Mouse (Mus musculus) liver, embryonic 15.5 days (tissue): Measurements from ENCODE around the gene Tbcel. TPM values are rescaled to one million over a fixed set of nuclear protein-coding genes. Genes with fewer than 3 reads are reported as not detected.

Experiments used
- ATAC-seq: fragments of 200-750 bp; cut with Nextera tagmentation; 2 replicates; pipeline ENCODE4 v1.8.0; 2017; ENCODE audit warnings: moderate number of reproducible peaks, mild to moderate bottlenecking, moderate library complexity; ENCODE audit not compliant: insufficient read depth
- H3K27ac ChIP-seq: fragments of 300-500 bp; sonication (generic); replicated peaks from 2 replicates; pipeline ENCODE4 v1.5.1; 2015; ENCODE audit warnings: mild to moderate bottlenecking, inconsistent platforms
- H3K27me3 ChIP-seq: fragments of 300-500 bp; sonication (generic); 2 replicates; pipeline ENCODE4 v1.6.1; 2015; ENCODE audit warnings: mild to moderate bottlenecking, inconsistent platforms
- H3K36me3 ChIP-seq: fragments of 300-500 bp; sonication (generic); replicated peaks from 2 replicates; pipeline ENCODE4 v1.6.1; 2015; ENCODE audit warnings: moderate library complexity, mild to moderate bottlenecking, inconsistent platforms
- H3K4me1 ChIP-seq: fragments of 300-500 bp; sonication (generic); replicated peaks from 2 replicates; pipeline ENCODE4 v1.6.1; 2015; ENCODE audit warnings: inconsistent platforms
- H3K4me2 ChIP-seq: fragments of 300-500 bp; sonication (generic); 2 replicates; pipeline ENCODE4 v1.6.1; 2015; ENCODE audit warnings: moderate library complexity, mild to moderate bottlenecking, inconsistent platforms
- H3K4me3 ChIP-seq: fragments of 300-500 bp; sonication (generic); replicated peaks from 2 replicates; pipeline ENCODE4 v1.5.1; 2015; ENCODE audit warnings: mild to moderate bottlenecking, inconsistent platforms
- H3K9ac ChIP-seq: fragments of 300-500 bp; sonication (generic); 2 replicates; pipeline ENCODE4 v1.6.1; 2015; ENCODE audit warnings: moderate library complexity, mild to moderate bottlenecking, inconsistent platforms
- H3K9me3 ChIP-seq: fragments of 300-500 bp; sonication (generic); replicated peaks from 2 replicates; pipeline ENCODE4 v1.6.1; 2016; ENCODE audit warnings: inconsistent platforms
- WGBS: fragments of 180-500 bp; shearing (Covaris S2); methylation state at CpG from one replicate; pipeline ENCODE4 v1.1.7; 2015; ENCODE audit warnings: mixed read lengths; ENCODE audit not compliant: insufficient replicate concordance; 5-methylcytosine and 5-hydroxymethylcytosine counted together
- polyA plus RNA-seq: library from polyadenylated mRNA; unstranded; fragments of >200 nt; fragmentation: Nextera tagmentation; extraction: Ambion mirVana; gene quantifications from 2 replicates; pipeline ENCODE4 v1.2.1, GENCODE M21; 2015

Tbcel gene
- polyA plus RNA-seq, 1 experiment from 2014 or later: 11.0 TPM

GRCm38 (mm10) chr9:42513159-42513558 is 5.5 kb upstream of the Tbcel start:
- H3K36me3 ChIP-seq: no peaks in the 10 kb centered on the region
- no peaks in the 10 kb centered on the region for H3K27me3 ChIP-seq
- no peak overlapping the region for H3K4me2 ChIP-seq
- H3K9me3 ChIP-seq: no peaks in the 10 kb centered on the region
- no peak overlapping the region for H3K4me3 ChIP-seq
- no peak overlapping the region for H3K9ac ChIP-seq
- no peak for ATAC-seq
- no peak overlapping the region for H3K27ac ChIP-seq
- H3K4me1 ChIP-seq: no peaks in the 10 kb centered on the region; the same call in 1 of the 2 replicates
- WGBS: 61% methylated on average over 5 of the region's 5 CpGs

DNA sequence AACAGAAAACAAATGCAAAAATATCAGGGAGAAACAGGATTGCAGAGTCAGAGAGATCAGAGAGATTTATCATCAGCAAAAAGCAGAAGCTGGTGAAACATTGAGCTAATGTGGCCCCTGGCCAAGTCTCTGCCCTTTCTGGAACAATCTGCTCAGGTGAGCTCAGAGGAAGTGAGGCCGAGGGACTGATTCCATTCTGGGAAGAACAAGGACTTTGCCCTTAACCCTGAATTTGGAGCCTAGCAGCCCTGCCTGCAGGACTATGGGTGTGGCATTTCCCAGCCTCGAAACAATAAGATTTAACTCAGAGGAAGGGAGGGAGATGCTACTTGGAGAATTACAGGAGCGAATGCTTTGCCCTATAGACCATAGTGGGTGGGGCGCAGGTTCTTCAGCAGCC is 4.7 kb upstream of the Tbcel start:
- Histone ChIP-seq H3K27me3 (no peaks in the 10 kb centered on the region), H3K4me3 (no peak overlapping the region), H3K36me3 (no peaks in the 10 kb centered on the region), H3K4me2 (no peak overlapping the region), H3K27ac (no peak overlapping the region), H3K4me1 (no peaks in the 10 kb centered on the region; the same call in 1 of the 2 replicates), H3K9ac (no peak overlapping the region), H3K9me3 (no peaks in the 10 kb centered on the region)
- no peak for ATAC-seq
- 42% methylated on average over 4 of the region's 4 CpGs for WGBS

DNA sequence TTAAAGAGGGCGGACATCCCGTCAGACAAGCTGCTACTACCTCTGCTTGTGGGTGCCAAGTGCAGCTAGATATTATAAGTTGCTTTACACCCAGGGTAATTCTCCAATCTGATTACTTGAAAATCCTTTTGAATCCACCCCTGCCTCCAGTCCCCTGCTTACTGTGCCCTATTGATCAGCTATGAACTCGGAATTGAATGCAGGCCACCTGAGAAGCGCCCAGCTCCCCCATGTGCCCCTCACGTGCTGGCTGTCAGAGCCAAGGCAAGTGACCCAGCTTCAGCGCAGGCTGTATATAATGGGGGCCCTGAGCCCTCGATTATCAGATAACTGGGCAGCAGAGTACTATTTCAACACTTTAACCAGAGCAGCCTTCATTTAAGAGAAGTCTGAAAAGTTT is 626 bp upstream of the Tbcel start:
- no peak overlapping the region for H3K4me2 ChIP-seq
- no peak overlapping the region for H3K4me3 ChIP-seq
- no peaks in the 10 kb centered on the region for H3K9me3 ChIP-seq
- no peak overlapping the region for H3K9ac ChIP-seq
- ATAC-seq: no peak
- no peak overlapping the region for H3K27ac ChIP-seq
- no peaks in the 10 kb centered on the region for H3K36me3 ChIP-seq
- no peaks in the 10 kb centered on the region; the same call in 1 of the 2 replicates for H3K4me1 ChIP-seq
- 55% methylated on average over 7 of the region's 7 CpGs for WGBS
- no peaks in the 10 kb centered on the region for H3K27me3 ChIP-seq

DNA sequence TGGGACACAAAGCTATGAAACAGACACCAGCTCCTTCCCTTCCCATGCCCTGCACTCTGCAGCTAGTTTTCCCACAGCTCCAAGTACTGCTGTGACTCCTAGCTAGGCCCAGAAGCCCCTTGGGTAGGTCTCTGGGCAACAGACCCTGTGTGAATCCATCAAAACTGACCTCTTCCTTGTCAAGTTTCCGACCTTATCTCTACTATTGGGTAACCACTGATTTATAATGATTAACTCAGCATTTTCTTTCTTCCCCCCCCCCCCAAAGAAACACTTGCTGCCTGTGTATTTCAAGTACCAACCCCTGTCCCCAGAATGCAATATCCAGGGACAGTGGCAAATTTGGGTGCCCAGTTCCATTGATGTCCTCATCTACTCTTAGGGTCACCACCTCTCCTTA is 587 bp downstream of the Tbcel start:
- no peak for ATAC-seq
- no peak overlapping the region for H3K27ac ChIP-seq

DNA sequence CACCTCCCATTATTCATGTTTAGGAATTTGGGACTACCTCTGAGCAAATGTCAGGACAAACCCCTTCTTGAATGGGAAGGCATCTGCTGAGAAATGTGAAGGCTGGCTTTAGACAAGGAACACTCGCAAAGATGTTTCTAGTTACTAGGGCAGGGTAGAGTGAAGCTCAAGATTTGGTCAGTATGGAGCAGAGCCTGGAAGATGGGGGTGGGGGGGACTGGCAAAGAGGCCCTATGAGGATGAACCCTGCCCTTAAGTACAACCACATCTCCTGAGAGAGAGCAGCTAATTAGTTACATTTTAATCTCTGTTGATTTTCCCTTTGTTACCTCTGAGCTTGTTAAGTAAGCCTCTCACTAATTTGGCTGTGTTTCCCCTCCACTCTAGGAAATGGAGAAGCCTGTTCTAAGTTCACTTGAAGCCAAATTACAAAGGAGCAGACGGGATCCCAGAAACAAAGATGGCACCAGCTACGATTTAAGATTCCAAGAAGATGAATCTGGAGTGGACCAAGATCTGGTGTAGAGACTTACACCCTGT is 2.6 kb downstream of the Tbcel start:
- Histone ChIP-seq H3K36me3 (no peaks in the 10 kb centered on the region), H3K9ac (no peak overlapping the region), H3K4me1 (no peaks in the 10 kb centered on the region; the same call in 1 of the 2 replicates), H3K27me3 (no peaks in the 10 kb centered on the region), H3K9me3 (no peaks in the 10 kb centered on the region), H3K4me3 (no peak overlapping the region), H3K27ac (no peak overlapping the region), H3K4me2 (no peak overlapping the region)
- no peak for ATAC-seq
- 67% methylated on average over 3 of the region's 3 CpGs for WGBS

More for the DNA sequence above, 587 bp downstream of the Tbcel start:
- Histone ChIP-seq H3K9ac (no peak overlapping the region), H3K4me1 (no peaks in the 10 kb centered on the region; the same call in 1 of the 2 replicates), H3K4me3 (no peak overlapping the region), H3K27me3 (no peaks in the 10 kb centered on the region), H3K36me3 (no peaks in the 10 kb centered on the region), H3K9me3 (no peaks in the 10 kb centered on the region), H3K4me2 (no peak overlapping the region)
- 7% methylated on average over 1 of the region's 1 CpGs for WGBS

GRCm38 (mm10) chr9:42504559-42504958 is 3.0 kb downstream of the Tbcel start:
- 63% methylated on average over 11 of the region's 11 CpGs for WGBS
- ATAC-seq: no peak
- H3K27me3 ChIP-seq: no peaks in the 10 kb centered on the region

GRCm38 (mm10) chr9:42503709-42504108 is 3.9 kb downstream of the Tbcel start:
- ATAC-seq: no peak
- Histone ChIP-seq H3K27me3 (no peaks in the 10 kb centered on the region), H3K4me2 (no peak overlapping the region), H3K9ac (no peak overlapping the region), H3K4me3 (no peak overlapping the region), H3K36me3 (no peaks in the 10 kb centered on the region), H3K4me1 (no peaks in the 10 kb centered on the region; the same call in 1 of the 2 replicates), H3K27ac (no peak overlapping the region), H3K9me3 (no peaks in the 10 kb centered on the region)
- 73% methylated on average over 4 of the region's 4 CpGs for WGBS

More at GRCm38 (mm10) chr9:42504559-42504958, 3.0 kb downstream of the Tbcel start:
- no peak overlapping the region for H3K9ac ChIP-seq
- no peak overlapping the region for H3K4me2 ChIP-seq
- H3K4me1 ChIP-seq: no peaks in the 10 kb centered on the region; the same call in 1 of the 2 replicates
- H3K36me3 ChIP-seq: no peaks in the 10 kb centered on the region
- H3K4me3 ChIP-seq: no peak overlapping the region
- H3K9me3 ChIP-seq: no peaks in the 10 kb centered on the region
- no peak overlapping the region for H3K27ac ChIP-seq

GRCm38 (mm10) chr9:42496296-42496695 is 11.3 kb downstream of the Tbcel start:
- no peak for ATAC-seq
- Histone ChIP-seq H3K4me3 (no peak overlapping the region), H3K36me3 (no peaks in the 10 kb centered on the region), H3K9ac (no peak overlapping the region), H3K27me3 (no peaks in the 10 kb centered on the region), H3K4me2 (no peak overlapping the region), H3K27ac (no peak overlapping the region), H3K9me3 (no peaks in the 10 kb centered on the region), H3K4me1 (no peaks in the 10 kb centered on the region)
- WGBS: 34% methylated on average over 2 of the region's 2 CpGs

DNA sequence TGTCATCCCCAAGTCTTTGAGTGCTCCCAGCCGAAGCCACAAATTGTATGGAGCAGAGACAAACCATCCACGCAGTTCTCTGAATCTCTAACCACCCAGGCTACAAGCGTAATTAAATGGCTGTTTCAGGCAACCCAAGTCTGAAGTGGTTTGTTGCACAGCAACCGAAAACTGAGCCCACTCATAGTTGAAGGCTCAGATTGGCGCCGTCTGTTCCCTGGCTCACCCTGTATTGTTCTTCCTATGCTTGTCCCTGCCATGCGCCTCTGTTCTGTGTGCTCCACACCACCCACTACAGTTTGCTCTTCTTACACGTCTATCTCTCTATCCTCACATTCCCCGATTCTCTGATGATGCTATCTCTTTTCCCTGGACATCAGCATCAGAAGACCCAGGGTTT is 15.8 kb downstream of the Tbcel start:
- no peak overlapping the region for H3K9ac ChIP-seq
- no peaks in the 10 kb centered on the region for H3K27me3 ChIP-seq
- WGBS: 71% methylated on average over 9 of the region's 9 CpGs
- no peaks in the 10 kb centered on the region for H3K9me3 ChIP-seq
- H3K4me1 ChIP-seq: no peaks in the 10 kb centered on the region
- no peak overlapping the region for H3K4me3 ChIP-seq
- ATAC-seq: no peak
- no peaks in the 10 kb centered on the region for H3K36me3 ChIP-seq
- no peak overlapping the region for H3K4me2 ChIP-seq
- H3K27ac ChIP-seq: no peak overlapping the region

GRCm38 (mm10) chr9:42490589-42491382 is 16.8 kb downstream of the Tbcel start:
- H3K9ac ChIP-seq: no peak overlapping the region
- no peak for ATAC-seq
- H3K4me1 ChIP-seq: no peaks in the 10 kb centered on the region
- no peaks in the 10 kb centered on the region for H3K36me3 ChIP-seq
- H3K4me2 ChIP-seq: no peak overlapping the region
- no peak overlapping the region for H3K27ac ChIP-seq
- H3K9me3 ChIP-seq: no peaks in the 10 kb centered on the region
- no peaks in the 10 kb centered on the region for H3K27me3 ChIP-seq
- 68% methylated on average over 16 of the region's 16 CpGs for WGBS
- no peak overlapping the region for H3K4me3 ChIP-seq

DNA sequence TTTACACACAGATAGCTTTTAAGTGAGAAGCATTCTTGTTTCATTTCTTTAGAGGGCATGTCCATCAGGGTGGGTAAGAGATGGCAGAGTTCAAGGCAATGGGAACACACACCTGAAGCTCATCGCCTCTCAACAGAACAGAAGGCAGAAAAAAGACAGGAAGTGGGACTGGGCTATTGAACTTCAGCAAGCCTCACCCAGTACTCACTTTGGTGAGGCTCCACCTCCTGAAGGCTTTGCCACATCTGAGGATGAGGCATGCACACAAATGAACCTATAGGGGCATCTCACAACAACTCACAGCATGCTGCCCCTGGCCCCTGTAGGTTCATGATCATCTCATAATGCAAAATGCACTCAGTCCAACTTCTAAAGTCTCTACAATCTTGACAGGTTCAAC is 19.5 kb downstream of the Tbcel start:
- 75% methylated on average over 1 of the region's 1 CpGs for WGBS
- H3K27ac ChIP-seq: no peak overlapping the region

More for the DNA sequence above, 19.5 kb downstream of the Tbcel start:
- Histone ChIP-seq H3K4me3 (no peak overlapping the region), H3K9me3 (no peaks in the 10 kb centered on the region), H3K27me3 (no peaks in the 10 kb centered on the region), H3K4me1 (no peaks in the 10 kb centered on the region), H3K9ac (no peak overlapping the region), H3K4me2 (no peak overlapping the region), H3K36me3 (no peaks in the 10 kb centered on the region)
- no peak for ATAC-seq
